Mouse (Mus musculus) stomach, postnatal 0 days (tissue): ENCODE measurements around the gene Nemf.

Experiments used
- CTCF ChIP-seq: IDR thresholded peaks from 2 replicates; pipeline ENCODE4 v1.5.1; 2016; ENCODE audit warnings: antibody characterized with exemption, low read depth, mild to moderate bottlenecking, moderate library complexity
- EP300 ChIP-seq: optimal IDR thresholded peaks from 2 replicates; pipeline ENCODE3; 2016; ENCODE audit warnings: antibody characterized with exemption

DNA sequence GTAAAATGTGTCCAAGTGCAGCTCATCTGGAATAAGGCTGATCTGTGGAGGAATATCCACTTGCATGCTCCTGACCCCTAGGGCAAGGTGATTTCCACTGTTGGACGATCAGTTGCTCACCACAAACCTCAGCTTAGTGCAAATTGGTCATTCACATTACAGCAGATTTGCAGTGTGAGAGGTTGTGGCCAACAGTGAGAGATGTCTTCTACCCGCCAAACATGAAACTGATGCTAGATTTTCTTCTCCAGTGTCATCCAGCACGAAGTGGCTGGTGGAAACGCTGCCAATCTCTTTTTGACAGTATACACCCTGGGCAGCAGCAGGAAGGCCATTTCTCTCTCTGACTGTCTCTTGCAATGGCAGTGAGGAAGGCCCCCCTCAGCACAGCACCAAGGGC is 61.3 kb downstream of the Nemf start:
- TF ChIP-seq EP300 = no peak
- no peak for TF ChIP-seq CTCF
